Mouse (Mus musculus): ENCODE data around the gene Spint3.
A peak's percentile ranks its signal among the peaks of the same experiment; 100 is the strongest.
"Not testable (repeated sequence)": the region's sequence is repeated elsewhere in the genome, so short reads cannot be mapped to it uniquely, and the experiment has no call there.

Spint3 gene

GRCm38 (mm10) chr2:164573359-164573758 is at the start of gene Spint3:
Gene Spint3, minus strand, starts transcription at chr2:164573459.
- DNase-seq = not testable (repeated sequence)

- no peak for DNase-seq
Measured at GRCm38 (mm10) chr2:164621775-164622174, 48.5 kb upstream of the Spint3 start.

GRCm38 (mm10) chr2:164619050-164619449 is 45.8 kb upstream of the Spint3 start:
- no peak for DNase-seq

GRCm38 (mm10) chr2:164615386-164615785 is 42.1 kb upstream of the Spint3 start:
- no peak for DNase-seq

GRCm38 (mm10) chr2:164613471-164613870 is 40.2 kb upstream of the Spint3 start, which contains the start of the genes Wfdc6b and Wfdc8:
Gene Wfdc6b, plus strand, starts transcription at chr2:164613522.
Gene Wfdc8, minus strand, starts transcription at chr2:164613626.
- not testable (repeated sequence) for DNase-seq

GRCm38 (mm10) chr2:164608781-164609180 is 35.5 kb upstream of the Spint3 start:
- no peak for DNase-seq

- DNase-seq = no peak
Measured at GRCm38 (mm10) chr2:164604411-164604810, 31.2 kb upstream of the Spint3 start.

- DNase-seq = no peak
Measured at GRCm38 (mm10) chr2:164603482-164603881, 30.2 kb upstream of the Spint3 start.

- no peak for DNase-seq
Measured at GRCm38 (mm10) chr2:164600179-164600578, 26.9 kb upstream of the Spint3 start.

GRCm38 (mm10) chr2:164593494-164593893 is 20.2 kb upstream of the Spint3 start, which contains the start of gene Eppin:
Gene Eppin, minus strand, starts transcription at chr2:164593594.
- no peak for DNase-seq

- DNase-seq = peak; percentile 9
Measured at GRCm38 (mm10) chr2:164592014-164592413, 18.8 kb upstream of the Spint3 start.

- DNase-seq = not testable (repeated sequence)
Measured at GRCm38 (mm10) chr2:164585025-164585725, 11.9 kb upstream of the Spint3 start, which contains the start of gene Wfdc6a. Gene Wfdc6a, minus strand, starts transcription at chr2:164585447.

GRCm38 (mm10) chr2:164567460-164567859 is 5.8 kb downstream of the Spint3 start:
- no peak for DNase-seq

GRCm38 (mm10) chr2:164566997-164567396 is 6.3 kb downstream of the Spint3 start:
- DNase-seq = no peak

- no peak for DNase-seq
Measured at GRCm38 (mm10) chr2:164564346-164564745, 8.9 kb downstream of the Spint3 start.

- no peak for DNase-seq
Measured at GRCm38 (mm10) chr2:164563339-164564038, 9.8 kb downstream of the Spint3 start.

GRCm38 (mm10) chr2:164562391-164563188 is 10.7 kb downstream of the Spint3 start, which contains the start of gene Wfdc2:
Gene Wfdc2, plus strand, starts transcription at chr2:164562413.
- DNase-seq = no peak

- DNase-seq = no peak
Measured at GRCm38 (mm10) chr2:164560106-164560505, 13.2 kb downstream of the Spint3 start.

GRCm38 (mm10) chr2:164558991-164559645 is 14.1 kb downstream of the Spint3 start:
- DNase-seq = no peak

- no peak for DNase-seq
Measured at GRCm38 (mm10) chr2:164558426-164558825, 14.8 kb downstream of the Spint3 start.

- DNase-seq = no peak
Measured at GRCm38 (mm10) chr2:164551502-164551901, 21.8 kb downstream of the Spint3 start.

GRCm38 (mm10) chr2:164550895-164551269 is 22.4 kb downstream of the Spint3 start:
- DNase-seq = no peak
